Mouse (Mus musculus): ENCODE measurements at regions not wholly inside any gene's neighbourhood (a gene's known extent, or its start where the extent isn't known, plus 50 kb on each side); places are given as distances from the start of the nearest gene placed in this dataset.

- TF ChIP-seq CTCF (IDR thresholded peaks at IDR 0.05; ENCODE audit: low read depth, low read length) (no peak), POLR2A (IDR thresholded peaks at IDR 0.05; ENCODE audit: extremely low read depth, insufficient read depth, low read length) (no peak)
These were observed 450.8 kb downstream of the 9430069I07Rik start for GRCm38 (mm10) chr15:33906727-33907479.
